Mouse (Mus musculus) R1 (cell line): ENCODE results near the gene Copb1.

ENCODE experiments used
- DNase-seq: peaks from one replicate; pipeline ENCODE4 v3.0.0-alpha.2; 2018; ENCODE audit warnings: low read depth, low spot score

Gene Copb1

DNA sequence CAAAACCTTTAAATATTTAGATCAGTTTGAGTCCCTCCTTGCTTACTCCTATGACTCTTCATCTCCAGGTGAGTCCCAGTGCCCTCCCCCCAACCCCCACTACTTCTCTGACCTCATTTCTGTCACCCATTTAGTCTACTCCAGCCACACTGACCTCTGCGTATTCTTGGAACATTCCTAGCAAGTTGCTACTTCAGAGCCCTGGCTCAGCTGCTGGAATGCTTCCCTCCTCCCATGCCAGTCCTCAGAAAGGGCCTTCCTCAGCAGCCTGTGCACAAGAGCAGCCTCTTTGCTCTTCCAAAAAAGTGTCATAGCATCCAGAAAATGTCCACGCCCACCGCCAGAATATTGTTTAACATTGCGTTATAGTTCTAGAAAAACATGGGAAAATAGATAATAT is 84.5 kb downstream of the Copb1 start:
- no peak for DNase-seq

DNA sequence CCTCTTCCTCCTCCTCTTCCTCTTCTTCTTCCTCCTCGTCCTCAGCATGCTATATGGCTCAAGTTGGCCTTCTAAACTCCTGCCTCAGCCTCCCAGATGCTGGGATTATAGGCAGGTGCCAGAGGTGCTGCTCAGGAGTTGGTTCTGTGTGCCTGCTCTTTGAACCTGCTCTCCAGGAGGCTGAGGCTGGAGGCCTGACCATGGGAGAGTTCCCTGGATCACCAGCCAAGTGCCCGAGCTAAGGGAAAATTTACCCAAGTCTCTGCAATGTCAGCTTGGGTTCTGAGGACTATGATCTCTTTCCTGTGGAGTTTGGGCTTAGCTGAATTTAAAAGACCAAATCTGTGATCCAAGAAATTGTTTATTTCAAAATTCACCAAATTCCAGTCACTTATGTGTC is 85.1 kb downstream of the Copb1 start:
- DNase-seq: no peak
